Mouse (Mus musculus): ENCODE data around the gene H2-Q4.
"Not testable (repeated sequence)": the region's sequence is repeated elsewhere in the genome, so short reads cannot be mapped to it uniquely, and the experiment has no call there.

The H2-Q4 gene

DNA sequence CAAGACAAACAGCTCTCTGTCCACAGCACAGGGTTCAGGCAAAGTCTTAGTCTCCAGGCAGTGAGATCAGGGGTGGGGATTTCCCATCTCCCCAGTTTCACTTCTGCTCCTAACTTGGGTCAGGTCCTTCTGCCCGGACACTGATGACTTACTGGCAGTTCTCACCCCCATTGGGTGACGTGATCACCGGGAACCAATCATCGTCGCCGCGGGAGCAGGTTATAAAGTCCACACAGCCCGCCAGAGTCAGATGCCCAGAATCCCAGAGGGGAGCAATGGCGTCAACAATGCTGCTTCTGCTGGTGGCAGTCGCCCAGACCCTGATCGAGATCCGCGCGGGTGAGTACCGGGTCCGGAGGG is at the start of gene H2-Q4:
Gene H2-Q4, plus strand, starts transcription at position 249 of the 360 bp plus-strand sequence.
- peak; percentile 73 for DNase-seq (ENCODE audit: low read depth, low spot score)

DNA sequence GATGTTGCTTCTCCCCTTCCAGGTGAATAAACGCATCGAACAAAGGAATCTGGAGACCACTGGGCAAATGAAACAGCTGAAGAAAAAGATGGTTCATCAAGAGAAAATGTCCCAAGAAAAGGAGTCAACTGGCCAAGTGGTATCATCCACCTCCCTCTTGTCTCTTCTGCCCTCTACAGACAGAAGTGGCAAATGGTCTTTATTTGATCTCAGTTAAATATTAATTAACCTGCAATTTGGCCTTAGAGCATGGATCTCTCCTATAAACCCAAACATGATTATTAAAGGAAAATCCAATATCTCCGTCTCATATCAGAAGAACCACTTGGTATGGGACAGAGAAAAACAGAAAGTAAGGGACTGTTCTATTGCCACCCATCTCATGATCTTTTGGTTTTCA is 49.7 kb upstream of the H2-Q4 start:
- DNase-seq (ENCODE audit: low read depth, low spot score), result not testable (repeated sequence)

DNA sequence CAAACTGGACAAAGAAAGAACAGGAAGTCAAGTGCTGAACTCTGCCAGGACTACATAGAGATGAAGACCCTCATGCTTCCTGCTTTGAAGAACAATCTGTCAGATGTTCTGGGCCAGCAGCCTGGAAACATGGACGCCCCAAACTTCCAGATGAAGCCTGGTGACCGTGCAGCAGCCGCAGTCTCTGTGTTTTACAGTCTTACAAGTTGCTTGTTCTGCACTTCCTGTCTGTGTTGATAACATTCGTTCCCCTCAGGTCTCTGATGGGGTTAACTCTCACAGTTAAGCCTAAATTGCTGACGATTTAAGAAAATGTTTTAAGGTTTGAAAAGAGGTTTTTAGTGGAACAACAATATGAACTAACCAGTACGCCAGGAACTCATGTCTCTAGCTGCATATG is 47.9 kb upstream of the H2-Q4 start:
- not testable (repeated sequence) for DNase-seq (ENCODE audit: low read depth, low spot score)

DNA sequence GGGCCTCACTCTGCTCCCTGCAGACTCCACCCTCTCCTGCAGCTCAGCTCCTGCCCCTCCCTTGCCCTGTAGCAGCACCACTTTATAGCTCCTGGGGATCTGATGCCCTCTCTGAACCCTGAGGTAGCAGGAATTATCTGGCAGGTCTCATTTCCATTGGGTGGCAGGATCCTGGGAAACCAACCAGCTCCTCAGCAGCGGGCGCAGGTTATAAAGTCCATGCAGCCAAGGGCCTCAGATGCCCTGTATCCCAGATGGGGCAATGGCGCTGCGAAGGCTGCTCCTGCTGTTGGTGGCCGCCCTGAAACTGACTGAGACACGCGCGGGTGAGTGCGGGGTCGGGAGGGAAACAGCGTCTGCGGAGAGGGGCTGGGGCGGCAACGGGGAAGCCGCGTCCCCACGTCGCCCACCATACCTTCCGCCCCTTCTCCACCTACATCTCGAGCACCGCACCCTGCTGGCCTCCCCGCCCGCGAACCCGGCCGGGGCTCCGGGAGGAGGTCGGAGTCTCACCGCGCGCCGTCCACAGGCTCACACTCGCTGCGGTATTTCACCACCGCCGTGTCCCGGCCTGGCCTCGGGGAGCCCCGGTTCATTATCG is 37.2 kb upstream of the H2-Q4 start, which contains the start of gene H2-Q2:
Gene H2-Q2, plus strand, starts transcription at position 172 of the 601 bp plus-strand sequence.
- DNase-seq (ENCODE audit: low read depth, low spot score), result peak; percentile 16

DNA sequence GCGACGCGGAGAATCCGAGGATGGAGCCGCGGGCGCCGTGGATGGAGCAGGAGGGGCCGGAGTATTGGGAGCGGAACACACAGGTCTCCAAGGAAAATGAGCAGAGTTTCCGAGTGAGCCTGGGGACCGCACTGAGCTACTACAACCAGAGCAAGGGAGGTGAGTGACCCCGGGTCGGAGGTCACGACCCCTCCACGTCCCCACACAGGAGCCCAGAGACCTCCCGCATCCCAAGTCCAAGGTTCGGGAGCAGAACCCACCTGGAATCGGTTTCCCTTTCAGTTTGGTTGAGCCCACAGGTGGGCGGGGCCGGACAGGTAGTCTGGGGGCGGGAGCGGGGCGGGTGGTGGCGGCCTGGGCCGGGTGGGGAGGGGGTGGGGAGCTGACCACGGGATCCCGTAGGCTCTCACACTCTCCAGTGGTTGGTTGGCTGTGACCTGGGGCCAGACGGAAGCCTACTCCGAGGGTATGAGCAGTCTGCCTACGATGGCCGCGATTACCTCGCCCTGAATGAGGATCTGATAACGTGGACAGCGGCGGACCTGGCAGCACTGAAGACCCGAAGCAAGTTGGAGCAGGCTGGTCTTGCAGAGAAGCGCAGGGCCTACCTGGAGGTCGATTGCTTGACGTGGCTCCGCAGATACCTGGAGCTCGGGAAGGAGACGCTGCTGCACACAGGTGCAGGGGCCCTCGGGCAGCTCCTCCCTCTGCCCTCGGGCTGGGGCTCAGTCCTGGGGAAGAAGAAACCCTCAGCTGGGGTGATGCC is 36.5 kb upstream of the H2-Q4 start:
- peak; percentile 52 for DNase-seq (ENCODE audit: low read depth, low spot score)

DNA sequence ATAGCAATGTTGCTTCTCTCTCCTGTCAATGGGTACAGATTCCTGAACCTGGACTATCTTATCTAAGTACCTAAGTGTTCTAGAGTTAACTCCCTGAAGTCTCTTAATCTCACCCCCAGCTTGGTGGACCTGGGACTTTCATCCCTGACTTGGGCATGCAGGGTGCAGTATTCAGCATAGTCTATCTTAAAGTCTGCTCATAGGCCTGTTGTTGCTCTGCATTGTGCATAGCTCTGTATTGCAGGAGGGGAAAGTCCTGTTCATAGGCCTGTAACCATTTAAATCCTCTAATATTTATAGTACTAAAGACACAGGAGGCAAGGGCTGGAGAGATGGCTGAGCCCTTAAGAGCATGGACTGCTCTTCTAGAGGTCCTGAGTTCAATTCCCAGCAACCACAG is 31.8 kb upstream of the H2-Q4 start:
- DNase-seq (ENCODE audit: low read depth, low spot score), result not testable (repeated sequence)

DNA sequence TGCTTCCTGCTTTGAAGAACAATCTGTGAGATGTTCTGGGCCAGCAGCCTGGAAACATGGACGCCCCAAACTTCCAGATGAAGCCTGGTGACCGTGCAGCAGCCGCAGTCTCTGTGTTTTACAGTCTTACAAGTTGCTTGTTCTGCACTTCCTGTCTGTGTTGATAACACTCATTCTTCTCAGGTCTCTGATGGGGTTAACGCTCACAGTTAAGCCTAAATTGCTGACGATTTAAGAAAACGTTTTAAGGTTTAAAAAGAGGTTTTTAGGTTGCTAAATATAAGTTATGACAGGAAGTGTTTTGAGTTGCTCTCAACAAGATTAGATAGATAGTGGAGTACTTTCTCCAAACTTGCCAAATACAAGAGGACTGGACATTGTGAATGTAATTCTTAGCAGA is 26.1 kb upstream of the H2-Q4 start:
- DNase-seq (ENCODE audit: low read depth, low spot score), result not testable (repeated sequence)

DNA sequence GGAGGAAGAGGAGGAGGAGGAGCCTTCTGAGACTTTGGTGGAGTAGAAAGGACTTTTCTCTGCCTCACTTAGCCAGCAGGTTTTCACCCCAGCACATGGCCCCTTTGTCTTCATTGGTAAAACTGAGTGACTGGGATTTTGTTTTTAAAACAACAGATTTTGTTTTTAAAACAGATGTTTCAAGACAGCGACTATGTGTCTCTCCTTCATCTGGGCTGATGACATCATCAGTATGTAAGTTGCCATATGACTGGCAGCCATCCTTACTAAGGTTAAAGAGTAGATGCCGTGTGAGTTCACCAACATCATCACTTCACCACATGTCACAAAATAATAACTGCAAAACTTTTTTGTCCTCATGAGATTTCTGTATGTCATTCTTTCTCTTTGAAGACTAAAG is 25.3 kb upstream of the H2-Q4 start:
- no peak for DNase-seq (ENCODE audit: low read depth, low spot score)

DNA sequence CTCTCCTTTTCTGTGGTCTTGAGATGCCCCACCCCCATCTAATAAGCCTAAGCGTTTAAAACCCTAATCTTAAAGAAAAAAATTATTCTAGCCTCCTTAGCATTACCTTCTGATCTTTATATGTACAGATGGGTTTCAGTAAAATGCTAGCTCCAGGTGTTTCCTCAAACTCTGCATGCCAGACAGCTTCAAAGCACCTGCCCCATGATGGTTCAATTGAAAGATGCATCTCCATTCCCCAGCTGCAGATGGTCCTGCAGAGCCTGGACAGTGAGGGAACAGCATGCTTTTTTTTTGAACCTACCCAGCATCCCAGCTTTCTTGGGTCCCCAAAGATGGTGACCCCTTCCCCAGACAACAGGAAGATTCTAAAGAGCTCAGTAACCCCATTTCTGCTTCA is 22.3 kb upstream of the H2-Q4 start:
- no peak for DNase-seq (ENCODE audit: low read depth, low spot score)

DNA sequence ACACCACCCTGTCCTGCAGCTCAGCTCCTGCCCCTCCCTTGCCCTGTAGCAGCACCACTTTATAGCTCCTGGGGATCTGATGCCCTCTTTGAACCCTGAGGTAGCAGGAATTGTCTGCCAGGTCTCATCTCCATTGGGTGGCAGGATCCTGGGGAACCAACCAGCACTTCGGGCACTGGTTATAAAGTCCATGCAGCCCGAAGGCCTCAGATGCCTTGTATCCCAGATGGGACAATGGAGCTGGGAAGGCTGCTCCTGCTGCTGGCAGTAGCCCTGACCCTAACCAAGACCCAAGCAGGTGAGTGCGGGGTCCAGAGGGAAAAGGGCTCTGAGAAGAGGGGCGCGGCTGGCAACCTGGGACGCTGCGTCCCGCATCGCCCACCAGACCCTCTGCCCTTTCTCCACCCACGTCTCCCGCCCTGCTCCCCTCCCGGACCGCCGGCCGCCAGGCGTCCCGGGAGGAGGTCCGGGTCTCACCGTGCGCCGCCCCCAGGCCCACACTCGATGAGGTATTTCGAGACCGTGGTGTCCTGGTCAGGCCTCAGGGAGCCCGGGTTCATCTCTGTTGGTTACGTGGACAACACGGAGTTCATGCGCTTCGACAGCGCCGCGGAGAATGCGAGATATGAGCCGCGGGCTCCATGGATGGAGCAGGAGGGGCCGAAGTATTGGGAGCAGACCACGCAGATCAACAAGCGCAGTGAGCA is 20.5 kb upstream of the H2-Q4 start:
- no peak for DNase-seq (ENCODE audit: low read depth, low spot score)

DNA sequence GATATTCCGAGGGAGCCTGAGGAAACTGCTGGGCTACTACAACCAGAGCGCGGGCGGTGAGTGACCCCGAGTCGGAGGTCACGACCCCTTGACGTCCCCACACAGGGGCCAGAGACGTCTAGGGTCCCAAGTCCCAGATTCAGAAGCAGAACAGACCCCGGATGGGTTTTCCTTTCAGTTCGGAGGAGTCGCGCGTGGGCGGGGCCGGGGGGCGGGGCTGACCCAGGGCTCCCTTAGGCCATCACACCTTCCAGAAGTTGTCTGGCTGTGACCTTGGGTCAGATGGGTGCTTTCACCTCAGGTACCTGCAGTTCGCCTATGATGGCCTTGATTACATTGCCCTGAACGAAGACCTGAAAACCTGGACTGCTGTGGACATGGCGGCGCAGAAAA is 20.0 kb upstream of the H2-Q4 start:
- DNase-seq (ENCODE audit: low read depth, low spot score), result peak; percentile 28

DNA sequence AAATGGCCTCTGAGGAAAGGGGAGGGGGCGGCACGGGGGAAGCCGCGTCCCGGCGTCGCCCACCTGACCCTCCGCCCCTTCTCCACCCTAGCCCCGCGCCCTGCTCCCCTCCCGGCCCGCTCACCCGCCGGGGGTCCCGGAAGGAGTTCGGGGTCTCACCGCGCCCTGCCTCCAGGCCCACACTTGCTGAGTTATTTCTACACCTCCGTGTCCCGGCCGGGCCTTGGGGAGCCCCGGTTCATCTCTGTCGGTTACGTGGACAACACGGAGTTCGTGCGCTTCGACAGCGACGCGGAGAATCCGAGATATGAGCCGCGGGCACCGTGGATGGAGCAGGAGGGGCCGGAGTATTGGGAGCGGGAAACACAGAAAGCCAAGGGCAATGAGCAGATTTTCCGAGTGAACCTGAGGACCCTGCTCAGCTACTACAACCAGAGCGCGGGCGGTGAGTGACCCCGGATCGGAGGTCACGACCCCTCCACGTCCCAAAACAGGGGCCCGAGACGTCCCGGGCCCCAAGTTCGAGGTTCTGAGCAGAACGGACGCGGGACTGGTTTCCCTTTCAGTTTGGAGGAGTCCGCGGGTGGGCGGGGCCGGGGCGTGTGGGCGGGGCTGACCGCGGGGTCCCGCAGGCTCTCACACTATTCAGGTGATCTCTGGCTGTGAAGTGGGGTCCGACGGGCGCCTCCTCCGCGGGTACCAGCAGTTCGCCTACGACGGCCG is 473 bp downstream of the H2-Q4 start:
- peak; percentile 52 for DNase-seq (ENCODE audit: low read depth, low spot score)

DNA sequence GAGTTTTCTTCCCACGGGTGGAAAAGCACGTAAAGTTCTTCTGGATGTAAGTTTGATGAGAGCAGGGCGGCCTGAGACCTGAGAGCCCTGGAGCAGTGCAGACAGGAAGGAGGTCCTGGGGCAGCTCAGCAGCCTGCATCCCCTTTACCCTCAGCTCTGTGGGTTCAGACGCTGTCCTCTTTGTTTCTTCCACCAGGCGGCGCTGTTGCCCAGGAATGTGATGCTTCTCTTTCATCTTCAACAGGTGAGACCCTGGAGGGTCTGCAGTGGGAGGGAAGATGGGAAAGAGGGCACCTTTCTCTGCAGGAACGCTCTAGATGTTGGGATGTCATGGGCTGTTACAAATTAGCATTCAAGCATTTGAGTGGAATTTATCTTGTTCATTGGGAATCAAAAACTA is 10.4 kb downstream of the H2-Q4 start:
- peak; percentile 66 for DNase-seq (ENCODE audit: low read depth, low spot score)

DNA sequence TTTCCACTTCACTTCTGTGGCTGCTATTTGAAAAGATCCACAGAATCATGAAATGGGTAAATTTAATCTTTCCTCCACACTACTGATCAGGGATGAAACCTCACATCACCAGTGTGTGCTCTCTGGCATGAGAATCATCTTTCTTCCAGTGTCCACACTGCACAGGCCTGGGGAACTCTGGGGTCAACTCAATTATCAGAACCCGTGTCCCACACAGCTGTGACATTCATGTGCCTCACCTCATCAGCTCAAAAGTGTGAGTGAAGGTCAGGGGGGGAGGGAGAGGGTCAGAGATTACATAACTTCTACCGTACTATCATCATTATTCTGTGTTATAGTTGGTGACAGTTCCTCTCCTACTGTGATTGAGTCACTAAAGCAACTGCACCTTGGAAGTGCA is 13.3 kb downstream of the H2-Q4 start:
- DNase-seq (ENCODE audit: low read depth, low spot score), result not testable (repeated sequence)

DNA sequence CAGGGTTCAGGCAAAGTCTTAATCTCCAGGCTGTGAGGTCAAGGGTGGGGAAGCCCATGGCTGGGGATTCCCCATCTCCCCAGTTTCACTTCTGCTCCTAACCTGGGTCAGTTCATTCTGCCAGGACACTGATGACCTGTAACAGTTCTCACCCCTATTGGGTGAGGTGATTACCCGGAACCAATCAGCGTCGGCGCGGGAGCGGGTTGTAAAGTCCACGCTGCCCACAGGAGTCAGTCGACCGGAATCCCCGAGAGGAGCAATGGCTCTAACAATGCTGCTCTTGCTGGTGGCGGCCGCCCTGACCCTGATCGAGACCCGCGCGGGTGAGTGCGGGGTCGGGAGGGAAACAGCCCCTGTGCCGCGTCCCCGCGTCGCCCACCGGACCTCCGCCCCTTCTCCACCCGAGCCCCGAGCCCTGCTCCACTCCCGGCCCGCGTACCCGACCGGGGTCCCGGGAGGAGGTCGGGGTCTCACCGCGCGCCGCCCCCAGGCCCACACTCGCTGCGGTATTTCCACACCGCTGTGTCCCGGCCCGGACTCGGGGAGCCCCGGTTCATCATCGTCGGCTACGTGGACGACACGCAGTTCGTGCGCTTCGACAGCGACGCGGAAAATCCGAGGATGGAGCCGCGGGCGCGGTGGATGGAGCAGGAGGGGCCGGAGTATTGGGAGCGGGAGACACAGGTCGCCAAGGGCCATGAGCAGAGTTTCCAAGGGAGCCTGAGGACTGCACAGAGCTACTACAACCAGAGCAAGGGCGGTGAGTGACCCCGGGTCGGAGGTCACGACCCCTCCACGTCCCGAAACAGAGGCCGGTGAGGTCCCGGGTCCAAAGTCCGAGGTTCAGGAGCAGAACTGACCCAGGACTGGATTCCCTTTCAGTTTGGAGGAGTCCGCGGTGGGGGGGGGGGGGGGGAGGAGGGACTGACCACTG is 14.7 kb downstream of the H2-Q4 start:
- not testable (repeated sequence) for DNase-seq (ENCODE audit: low read depth, low spot score)

DNA sequence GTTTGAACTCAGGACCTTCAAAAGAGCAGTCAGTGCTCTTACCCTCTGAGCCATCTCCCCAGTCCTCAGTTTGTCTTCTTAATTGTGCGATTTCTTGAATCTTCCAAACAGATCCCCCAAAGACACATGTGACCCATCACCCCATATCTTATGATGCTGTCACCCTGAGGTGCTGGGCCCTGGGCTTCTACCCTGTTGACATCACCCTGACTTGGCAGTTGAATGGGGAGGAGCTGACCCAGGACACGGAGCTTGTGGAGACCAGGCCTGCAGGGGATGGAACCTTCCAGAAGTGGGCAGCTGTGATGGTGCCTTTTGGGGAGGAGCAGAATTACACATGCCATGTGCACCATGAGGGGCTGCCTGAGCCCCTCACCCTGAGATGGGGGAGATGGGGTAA is 17.5 kb downstream of the H2-Q4 start:
- DNase-seq (ENCODE audit: low read depth, low spot score), result not testable (repeated sequence)

DNA sequence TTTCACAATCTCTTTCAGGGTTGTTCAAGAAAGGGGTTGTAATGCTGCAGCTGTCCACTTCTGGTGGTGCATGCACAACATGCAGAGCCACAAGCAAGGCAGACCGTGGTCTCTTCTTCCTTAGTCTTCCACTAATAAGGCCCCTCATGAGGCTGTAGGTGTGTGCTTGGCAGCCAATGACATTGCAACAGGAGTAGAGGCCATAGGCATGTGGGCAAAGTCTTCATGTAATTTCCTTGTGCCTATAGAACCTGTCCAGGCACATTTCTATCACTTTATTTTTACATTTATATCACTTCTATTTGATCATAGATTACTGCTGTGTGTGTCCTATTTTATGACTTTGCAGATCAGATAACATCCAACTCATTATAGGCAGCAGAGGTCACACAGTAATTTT is 33.6 kb downstream of the H2-Q4 start:
- not testable (repeated sequence) for DNase-seq (ENCODE audit: low read depth, low spot score)

DNA sequence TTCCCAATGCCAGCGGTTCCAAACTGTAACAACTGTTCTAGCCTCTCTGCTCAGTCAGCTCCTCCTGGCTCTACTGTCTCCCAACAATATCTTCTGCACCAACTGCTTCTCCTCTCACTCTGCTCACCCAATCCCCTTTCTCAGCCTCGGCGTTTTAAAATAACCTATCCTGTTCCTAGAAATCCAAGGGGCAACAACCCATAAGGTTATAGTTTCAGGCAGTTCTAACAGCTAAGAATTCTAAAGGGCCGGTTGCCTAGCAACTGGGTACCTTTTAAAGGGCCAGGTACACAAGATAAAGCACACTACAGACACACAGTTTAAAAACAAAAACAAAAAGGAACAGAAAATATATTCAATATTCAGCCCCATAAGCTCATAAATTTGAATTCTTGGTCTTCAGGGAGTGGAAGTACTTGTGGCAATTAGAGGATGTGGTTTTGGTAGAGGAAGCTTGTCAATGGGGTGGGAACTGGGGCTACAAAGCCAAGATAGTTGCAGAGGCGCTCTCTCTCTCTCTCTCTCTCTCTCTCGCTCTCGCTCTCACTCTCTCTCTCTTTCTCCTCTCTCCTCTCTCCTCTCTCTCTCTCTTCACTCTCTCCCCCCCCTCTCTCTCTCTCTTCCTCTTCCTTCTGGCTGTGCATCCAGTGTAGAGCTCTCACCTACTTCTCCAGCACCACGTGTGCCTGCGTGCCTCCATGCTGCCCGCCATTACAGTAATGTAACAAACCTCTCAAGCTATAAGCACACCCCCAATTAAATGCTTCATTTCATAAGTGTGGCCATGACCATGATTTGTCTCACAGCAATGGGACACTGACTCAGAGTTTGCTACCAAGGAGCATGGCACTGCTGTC is 36.1 kb downstream of the H2-Q4 start:
- DNase-seq (ENCODE audit: low read depth, low spot score), result not testable (repeated sequence)

DNA sequence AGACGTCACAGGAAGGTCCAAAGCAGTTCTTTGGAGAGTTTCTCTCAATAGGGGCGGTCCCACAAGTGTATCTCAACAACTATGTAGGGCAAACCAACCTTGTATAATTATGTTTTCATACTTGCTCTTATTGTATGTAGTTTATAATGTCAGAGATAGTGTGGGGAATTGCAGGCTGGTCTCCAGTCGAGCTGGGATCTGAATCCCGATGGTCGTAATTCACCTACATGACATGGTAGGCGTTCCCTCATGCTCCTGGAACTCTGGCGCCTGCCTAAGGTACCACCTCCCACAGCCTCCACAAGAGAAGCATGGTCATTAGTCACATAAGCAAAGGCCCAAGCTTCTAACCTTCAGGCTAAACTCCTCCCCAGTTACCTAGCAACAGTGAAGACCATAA is 39.4 kb downstream of the H2-Q4 start:
- DNase-seq (ENCODE audit: low read depth, low spot score), result no peak

DNA sequence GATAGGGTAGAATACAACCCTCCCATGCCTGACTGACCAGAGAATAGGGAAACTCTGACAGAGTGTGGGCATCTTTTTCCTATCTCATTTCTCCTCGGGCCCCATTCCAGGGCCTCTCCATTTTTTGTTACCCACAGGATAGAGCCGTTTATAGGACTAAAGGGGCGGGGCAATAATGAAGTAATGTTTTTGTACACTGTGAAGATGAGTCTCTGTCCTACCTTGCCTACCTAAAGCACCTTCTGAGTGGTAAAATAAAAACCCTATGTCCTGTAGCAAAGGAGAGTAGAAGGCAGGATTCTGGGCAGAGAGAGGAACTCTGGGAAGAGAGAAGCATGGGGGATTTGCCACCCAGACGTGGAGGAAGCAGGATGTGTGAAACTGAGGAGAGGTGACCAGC is 40.1 kb downstream of the H2-Q4 start:
- not testable (repeated sequence) for DNase-seq (ENCODE audit: low read depth, low spot score)

Measured in R1 (cell line).